Mouse (Mus musculus) liver, adult 2 months (tissue): ENCODE data around the gene Ints1.

Source experiments
- CTCF ChIP-seq: fragments of 200-500 bp; IDR thresholded peaks from 2 replicates; pipeline ENCODE4 v1.5.1; 2011; ENCODE audit warnings: low read depth, low read length, control low read depth
- POLR2A ChIP-seq: fragments of 200-500 bp; IDR thresholded peaks from 2 replicates; pipeline ENCODE4 v1.6.1; 2011; ENCODE audit warnings: low read length, control low read depth; ENCODE audit not compliant: insufficient read depth; ENCODE audit errors: extremely low read depth

DNA sequence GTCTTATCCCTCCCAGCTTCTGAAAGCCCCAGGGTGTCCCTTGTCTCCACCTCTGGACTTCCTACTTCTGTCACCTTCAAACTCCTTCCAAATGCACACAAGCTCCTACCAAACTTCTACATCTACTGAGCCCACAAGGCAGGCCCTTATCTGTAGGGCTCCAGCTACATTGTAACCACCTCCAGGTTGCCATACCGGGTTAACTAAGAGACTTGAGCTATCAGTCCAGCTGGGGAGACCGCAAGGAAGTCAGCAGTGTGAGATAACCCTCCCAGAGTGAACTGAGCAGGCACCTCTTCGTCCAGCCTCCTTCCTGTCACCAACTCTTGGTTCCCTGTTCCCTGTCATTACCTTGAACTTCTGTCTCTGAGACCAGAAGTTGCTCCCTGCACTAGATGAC, 41.5 kb downstream of the Ints1 start:
- TF ChIP-seq CTCF (no peak), POLR2A (no peak)
